Comparison of ENCODE assay signal across 14 mouse cellular contexts in the genomic region with DNA sequence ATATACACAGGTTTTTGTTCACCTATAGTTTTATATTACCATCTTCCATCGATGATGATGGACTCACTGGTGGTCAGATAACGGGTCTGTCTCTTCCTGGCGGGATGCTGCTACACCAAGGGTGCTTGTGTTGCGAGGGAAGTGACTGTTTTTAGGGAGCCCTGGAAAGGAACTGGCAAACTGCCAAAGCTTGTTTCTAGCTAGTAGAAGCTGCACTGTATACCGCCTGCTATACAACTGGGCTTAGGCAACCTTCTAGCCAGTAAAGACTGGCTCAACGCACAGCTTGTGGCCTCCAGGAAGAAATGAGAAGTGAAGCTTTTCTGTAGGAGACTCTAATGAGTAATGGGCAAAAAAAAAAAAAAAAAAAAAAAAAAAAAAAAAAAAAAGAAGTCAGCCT.
"Had no signal": no experiment of that assay in that cellular context is flagged by ENCODE, and none has a peak within 500 bp of the region (broad histone marks: within the 10 kb centered on the region; RNA-seq: fewer than 3 reads in every experiment).

No protein-coding gene starts in this region.

- DNase-seq: kidney, adult 11 months; kidney, adult 9 months; kidney, postnatal 36 days; layer of hippocampus, adult 9-11 months; layer of hippocampus, postnatal 36 days; liver; liver, embryonic 13.5 days; liver, postnatal 0 days; thymus, postnatal 4 days had no signal

- H3K4me1 ChIP-seq: liver, embryonic 13.5 days; megakaryocyte, embryonic 14.5 days had no signal

- H3K27me3 ChIP-seq: midbrain, embryonic 15.5 days had no signal

- H3K9me3 ChIP-seq: liver, embryonic 13.5 days; megakaryocyte, embryonic 14.5 days; midbrain, embryonic 15.5 days had no signal

- H3K4me3 ChIP-seq: liver, embryonic 13.5 days; megakaryocyte, embryonic 14.5 days; midbrain, embryonic 15.5 days had no signal

- H3K36me3 ChIP-seq: liver, embryonic 13.5 days; midbrain, embryonic 15.5 days had no signal

- H3K9ac ChIP-seq: liver, embryonic 13.5 days; liver, postnatal 0 days; midbrain, embryonic 15.5 days had no signal

- H3K4me2 ChIP-seq: liver, embryonic 13.5 days; midbrain, embryonic 15.5 days had no signal

- H3K27ac ChIP-seq: kidney, postnatal 0 days; liver, embryonic 13.5 days; macrophage; midbrain, embryonic 15.5 days; stomach, postnatal 0 days had no signal

- ATAC-seq: liver, postnatal 0 days; midbrain, embryonic 15.5 days had no signal
